Mouse (Mus musculus) embryo, embryonic 11.5 days (tissue): ENCODE measurements around the gene Ssr2.

Experiments used
- DNase-seq: peaks from one replicate; pipeline ENCODE4 v3.0.0-alpha.2; 2012; ENCODE audit warnings: low read depth, low spot score

Gene Ssr2

GRCm38 (mm10) chr3:88541622-88542401, 33.9 kb upstream of the Ssr2 start:
- no peak for DNase-seq

- no peak for DNase-seq
These were observed 33.2 kb upstream of the Ssr2 start for GRCm38 (mm10) chr3:88542486-88542885.

- DNase-seq: no peak
These were observed 32.5 kb upstream of the Ssr2 start for GRCm38 (mm10) chr3:88543174-88543573.

GRCm38 (mm10) chr3:88543651-88544410, 31.8 kb upstream of the Ssr2 start:
- no peak for DNase-seq

GRCm38 (mm10) chr3:88544514-88544913, 31.2 kb upstream of the Ssr2 start:
- no peak for DNase-seq

- DNase-seq: no peak
These were observed 30.6 kb upstream of the Ssr2 start for GRCm38 (mm10) chr3:88544955-88545591.

- DNase-seq: no peak
These were observed 28.8 kb upstream of the Ssr2 start for GRCm38 (mm10) chr3:88546674-88547418.

- no peak for DNase-seq
These were observed 27.3 kb upstream of the Ssr2 start, which contains the start of gene Rab25 for GRCm38 (mm10) chr3:88548180-88548917. TSS of gene Rab25 (minus strand) at chr3:88548300.

GRCm38 (mm10) chr3:88551586-88551985, 24.1 kb upstream of the Ssr2 start:
- DNase-seq: no peak

- DNase-seq: no peak
These were observed 23.5 kb upstream of the Ssr2 start for GRCm38 (mm10) chr3:88552082-88552645.

GRCm38 (mm10) chr3:88552676-88553524, 22.8 kb upstream of the Ssr2 start, which contains the start of gene Lamtor2:
TSS of gene Lamtor2 (minus strand) at chr3:88553074.
- peak; percentile 98 for DNase-seq

- DNase-seq: peak; percentile 88
These were observed 22.2 kb upstream of the Ssr2 start, which contains the start of gene Ubqln4 for GRCm38 (mm10) chr3:88553525-88553879. TSS of gene Ubqln4 (plus strand) at chr3:88553758.

GRCm38 (mm10) chr3:88553880-88554586, 21.6 kb upstream of the Ssr2 start:
- DNase-seq: peak; percentile 36

GRCm38 (mm10) chr3:88555069-88555605, 20.5 kb upstream of the Ssr2 start:
- no peak for DNase-seq

GRCm38 (mm10) chr3:88555731-88556130, 19.9 kb upstream of the Ssr2 start:
- no peak for DNase-seq

- no peak for DNase-seq
These were observed 19.1 kb upstream of the Ssr2 start for GRCm38 (mm10) chr3:88556616-88557015.

GRCm38 (mm10) chr3:88559596-88559995, 16.1 kb upstream of the Ssr2 start:
- DNase-seq: no peak

GRCm38 (mm10) chr3:88561989-88562388, 13.7 kb upstream of the Ssr2 start:
- DNase-seq: no peak

GRCm38 (mm10) chr3:88563442-88563841, 12.2 kb upstream of the Ssr2 start:
- DNase-seq: no peak
